Mouse (Mus musculus) lung, embryonic 16.5 days (tissue): Measurements from ENCODE around the gene Klk12. TPM values are rescaled to one million over a fixed set of nuclear protein-coding genes. Genes with fewer than 3 reads are reported as not detected.

ENCODE experiments used
- ATAC-seq: fragments of 200-750 bp; cut with Nextera tagmentation; 2 replicates; pipeline ENCODE4 v1.8.0; 2017; ENCODE audit warnings: low read depth, mild to moderate bottlenecking, moderate library complexity
- H3K27ac ChIP-seq: fragments of 300-500 bp; sonication (generic); 2 replicates; pipeline ENCODE4 v1.5.1; 2014; ENCODE audit warnings: mild to moderate bottlenecking, control low read depth, low read length
- H3K27me3 ChIP-seq: fragments of 300-500 bp; sonication (generic); 2 replicates; pipeline ENCODE4 v1.6.1; 2014; ENCODE audit warnings: low read depth, low read length, mixed read lengths; ENCODE audit not compliant: control insufficient read depth, insufficient read depth
- H3K36me3 ChIP-seq: fragments of 300-500 bp; sonication (generic); 2 replicates; pipeline ENCODE4 v1.6.1; 2014; ENCODE audit warnings: low read length; ENCODE audit not compliant: control insufficient read depth, insufficient read depth
- H3K4me1 ChIP-seq: fragments of 300-500 bp; sonication (generic); replicated peaks from 2 replicates; pipeline ENCODE4 v1.6.1; 2014; ENCODE audit warnings: low read length, mixed read lengths; ENCODE audit not compliant: control insufficient read depth, insufficient read depth
- H3K4me2 ChIP-seq: fragments of 300-500 bp; sonication (generic); 2 replicates; pipeline ENCODE4 v1.6.1; 2014; ENCODE audit warnings: low read depth, low read length, control low read depth
- H3K4me3 ChIP-seq: fragments of 300-500 bp; sonication (generic); 2 replicates; pipeline ENCODE4 v1.5.1; 2014; ENCODE audit warnings: mild to moderate bottlenecking, low read length, control low read depth
- H3K9ac ChIP-seq: fragments of 300-500 bp; sonication (generic); 2 replicates; pipeline ENCODE4 v1.6.1; 2014; ENCODE audit warnings: low read length, control low read depth
- H3K9me3 ChIP-seq: fragments of 300-500 bp; sonication (generic); 2 replicates; pipeline ENCODE4 v1.6.1; 2016; ENCODE audit warnings: low read length; ENCODE audit not compliant: control insufficient read depth
- WGBS: fragments of 180-500 bp; shearing (Covaris S2); extraction: QIAGEN DNeasy Blood & Tissue Kit; methylation state at CpG from one replicate; pipeline ENCODE4 v1.1.7; 2014; 5-methylcytosine and 5-hydroxymethylcytosine counted together
- polyA plus RNA-seq: library from polyadenylated mRNA; unstranded; fragments of >200 nt; fragmentation: Nextera tagmentation; extraction: Ambion mirVana; gene quantifications from 2 replicates; pipeline ENCODE4 v1.2.1, GENCODE M21; 2015

Gene Klk12
- polyA plus RNA-seq, 1 experiment from 2014 or later: not detected

DNA sequence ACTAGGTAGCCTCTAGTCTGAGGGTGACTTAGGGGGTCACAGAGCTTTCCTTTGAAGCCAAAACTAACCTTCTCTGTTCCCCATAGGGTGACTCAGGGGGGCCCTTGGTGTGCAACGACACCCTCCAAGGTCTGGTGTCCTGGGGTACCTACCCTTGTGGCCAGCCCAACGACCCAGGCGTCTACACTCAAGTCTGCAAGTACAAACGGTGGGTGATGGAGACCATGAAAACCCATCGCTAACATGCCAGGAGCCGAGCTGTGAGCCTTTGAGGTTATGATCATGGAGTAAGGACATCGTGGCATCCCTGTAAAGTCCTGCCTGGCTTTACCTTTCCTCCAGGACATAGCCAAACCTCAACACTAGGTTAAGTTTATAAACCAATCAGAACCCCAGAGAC lies 46.5 kb downstream of the Klk12 start:
- H3K4me3 ChIP-seq: no peak overlapping the region
- H3K27me3 ChIP-seq: no peaks in the 10 kb centered on the region
- no peak overlapping the region for H3K4me2 ChIP-seq
- no peaks in the 10 kb centered on the region for H3K36me3 ChIP-seq
- no peaks in the 10 kb centered on the region for H3K4me1 ChIP-seq
- no peak for ATAC-seq
- no peak overlapping the region for H3K27ac ChIP-seq
- no peak overlapping the region for H3K9ac ChIP-seq
- no peaks in the 10 kb centered on the region for H3K9me3 ChIP-seq
- WGBS: 81% methylated on average over 7 of the region's 7 CpGs

DNA sequence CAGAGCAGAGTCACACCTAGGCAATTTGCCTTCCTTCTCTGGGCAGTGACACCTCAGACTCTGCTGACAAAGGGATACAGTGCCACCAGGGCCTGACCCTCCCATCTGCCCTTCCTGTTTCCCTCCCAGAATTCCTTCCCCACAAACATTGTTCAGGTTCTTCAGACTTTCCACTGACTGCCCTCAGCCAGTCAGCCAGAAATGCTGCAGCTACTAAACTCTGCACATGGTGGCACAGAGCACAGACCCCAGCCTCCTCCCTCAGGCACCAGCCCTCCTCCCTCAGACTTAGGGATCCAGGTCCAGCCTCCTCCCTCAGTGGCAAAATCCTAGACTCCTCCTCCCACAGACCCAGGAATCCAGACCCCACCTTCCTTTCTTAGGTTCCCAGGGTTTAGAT lies 48.0 kb downstream of the Klk12 start:
- Histone ChIP-seq H3K36me3 (no peaks in the 10 kb centered on the region), H3K27ac (no peak overlapping the region), H3K9ac (no peak overlapping the region), H3K4me1 (no peaks in the 10 kb centered on the region), H3K4me2 (no peak overlapping the region), H3K9me3 (no peaks in the 10 kb centered on the region), H3K4me3 (no peak overlapping the region), H3K27me3 (no peaks in the 10 kb centered on the region)
- no peak for ATAC-seq

DNA sequence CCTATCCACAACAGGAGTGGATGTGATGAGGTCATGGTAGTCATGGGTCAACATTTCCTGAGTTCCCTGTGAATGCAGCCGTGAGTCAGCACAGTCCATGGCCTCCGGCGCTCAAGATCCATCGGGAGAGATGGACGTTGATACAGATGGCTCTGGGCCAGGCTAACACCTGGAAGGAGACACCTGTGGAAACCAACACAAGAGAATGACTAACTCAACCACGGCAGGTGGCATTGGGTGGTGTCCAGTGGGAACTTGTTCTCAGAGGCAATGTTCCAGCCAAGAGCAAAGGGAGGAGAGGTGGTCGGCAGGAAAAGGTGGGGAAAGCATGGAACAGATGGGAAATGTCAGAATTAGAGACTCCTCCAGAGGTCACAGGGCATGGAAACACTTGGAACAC lies 52.9 kb downstream of the Klk12 start:
- H3K9ac ChIP-seq: no peak overlapping the region
- no peaks in the 10 kb centered on the region for H3K4me1 ChIP-seq
- H3K9me3 ChIP-seq: no peaks in the 10 kb centered on the region
- ATAC-seq: no peak
- 86% methylated on average over 7 of the region's 7 CpGs for WGBS
- H3K27me3 ChIP-seq: no peaks in the 10 kb centered on the region
- no peaks in the 10 kb centered on the region for H3K36me3 ChIP-seq
- H3K4me2 ChIP-seq: no peak overlapping the region
- no peak overlapping the region for H3K4me3 ChIP-seq
- no peak overlapping the region for H3K27ac ChIP-seq

Other genes starting within 250 kb of the Klk12 start
- gene Cd33, start 224.5 kb upstream of the Klk12 start, polyA plus RNA-seq: 2.2 and 2.3 TPM in 2 replicates
- gene Zfp658, start 206.6 kb upstream of the Klk12 start, polyA plus RNA-seq: 4.3 TPM in 2 replicates
- gene Zfp719, start 189.3 kb upstream of the Klk12 start, polyA plus RNA-seq: 14.1 and 15.8 TPM in 2 replicates
- gene Zfp819, start 161.7 kb upstream of the Klk12 start, polyA plus RNA-seq: 0.41 and 0.80 TPM in 2 replicates
- gene Ceacam18, start 134.2 kb upstream of the Klk12 start, polyA plus RNA-seq: not detected in 2 replicates
- gene Siglece, start 108.7 kb upstream of the Klk12 start, polyA plus RNA-seq: 1.2 and 2.2 TPM in 2 replicates
- 13.0 and 13.1 TPM in 2 replicates for gene Ctu1, start 96.9 kb upstream of the Klk12 start, polyA plus RNA-seq
- gene Klk14, start 78.5 kb upstream of the Klk12 start, polyA plus RNA-seq: not detected in 2 replicates
- gene Klk13, start 56.3 kb upstream of the Klk12 start, polyA plus RNA-seq: 3.9 and 5.5 TPM in 2 replicates
- 0.41 and 0.75 TPM in 2 replicates for gene Klk11, start 5.7 kb downstream of the Klk12 start, polyA plus RNA-seq
- gene Klk10, start 12.1 kb downstream of the Klk12 start, polyA plus RNA-seq: 4.6 and 6.4 TPM in 2 replicates
- 0.14 and 0.33 TPM in 2 replicates for gene Klk9, start 23.0 kb downstream of the Klk12 start, polyA plus RNA-seq
- 24.2 TPM in 2 replicates for gene Klk8, start 28.7 kb downstream of the Klk12 start, polyA plus RNA-seq
- gene Klk7, start 42.4 kb downstream of the Klk12 start, polyA plus RNA-seq: not detected in 2 replicates
- not detected in 2 replicates for gene Klk6, start 55.6 kb downstream of the Klk12 start, polyA plus RNA-seq
- gene Klk5, start 73.1 kb downstream of the Klk12 start, polyA plus RNA-seq: not detected in 2 replicates
- not detected in 2 replicates for gene Klk4, start 112.3 kb downstream of the Klk12 start, polyA plus RNA-seq
- gene Klk15, start 164.8 kb downstream of the Klk12 start, polyA plus RNA-seq: not detected in 2 replicates
- not detected in 2 replicates for gene Klk1b8, start 181.8 kb downstream of the Klk12 start, polyA plus RNA-seq
- not detected in 2 replicates for gene Klk1b1, start 197.9 kb downstream of the Klk12 start, polyA plus RNA-seq
- gene Klk1b9, start 207.2 kb downstream of the Klk12 start, polyA plus RNA-seq: not detected in 2 replicates
- gene Klk1b11, start 227.0 kb downstream of the Klk12 start, polyA plus RNA-seq: not detected in 2 replicates
- not detected in 2 replicates for gene Klk1b26, start 243.3 kb downstream of the Klk12 start, polyA plus RNA-seq